Mouse (Mus musculus) kidney, adult 2 months (tissue): Measurements from ENCODE around the gene Ldha.

Experiments used
- CTCF ChIP-seq: fragments of 200-500 bp; conservative IDR thresholded peaks from 2 replicates; pipeline ENCODE4 v1.5.1; 2011; ENCODE audit warnings: low read depth, mild to moderate bottlenecking, control low read depth, low read length, moderate library complexity, mixed read lengths; ENCODE audit not compliant: insufficient read depth, insufficient read length
- POLR2A ChIP-seq: fragments of 200-500 bp; IDR thresholded peaks from one replicate; pipeline ENCODE4 v1.6.1; 2011; ENCODE audit warnings: low read depth, low read length, control low read depth

DNA sequence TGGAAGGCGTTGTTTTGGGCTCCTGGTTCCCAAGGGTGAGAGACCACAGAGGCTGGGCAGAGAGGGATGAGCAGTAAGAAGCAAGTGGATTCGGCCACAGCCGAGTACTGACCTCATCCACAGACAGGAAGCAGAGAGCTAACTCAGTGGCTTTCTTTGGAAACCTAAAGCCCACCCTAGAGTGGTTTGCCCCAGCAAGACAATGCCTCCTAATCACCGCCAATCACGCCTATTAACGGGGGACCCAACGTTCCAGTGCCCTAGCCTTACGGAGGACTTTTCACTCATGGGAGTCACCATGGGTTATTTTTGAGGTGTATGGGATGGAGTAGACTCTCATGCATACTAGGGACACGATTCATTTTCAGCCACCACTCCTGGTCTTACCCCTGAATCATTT, 12.1 kb downstream of the Ldha start:
- TF ChIP-seq POLR2A (no peak), CTCF (no peak)
